15 mouse cellular contexts compared by ENCODE assay signal in genomic region chr7:139359906-139360305, GRCm38 (mm10). TPM values are rescaled to one million over a fixed set of nuclear protein-coding genes. Genes with fewer than 3 reads are reported as not detected.
DNase-seq lines count a peak whose midpoint lies in the region; ATAC-seq and TF ChIP-seq lines count a peak whose summit lies in the region.
"Had no signal": no experiment of that assay in that cellular context is flagged by ENCODE, and none has a peak within 500 bp of the region (broad histone marks: within the 10 kb centered on the region; RNA-seq: fewer than 3 reads in every experiment).

No protein-coding gene starts in this region.

- ATAC-seq in heart, postnatal 0 days (ENCODE audit: insufficient read depth, low read depth), result no peak
- ATAC-seq in stomach, postnatal 0 days (ENCODE audit: low FRiP score, low TSS enrichment), result peak; percentile 71; the same call in 1 of the 2 replicates
- ATAC-seq: forebrain, embryonic 15.5 days had no signal

- no peak for TF ChIP-seq CTCF in lung, adult 2 months (IDR thresholded peaks at IDR 0.05; ENCODE audit: insufficient read depth, low read length)
- TF ChIP-seq CTCF in heart, postnatal 0 days (IDR thresholded peaks at IDR 0.05; ENCODE audit: low read depth), result no peak
- TF ChIP-seq CTCF in stomach, postnatal 0 days (IDR thresholded peaks at IDR 0.05; ENCODE audit: low read depth), result no peak

- no peak overlapping the region for H3K4me2 ChIP-seq in heart, postnatal 0 days (ENCODE audit: low read depth, low read length)
- no peak overlapping the region for H3K4me2 ChIP-seq in stomach, postnatal 0 days (replicated peaks; ENCODE audit: low read depth)
- H3K4me2 ChIP-seq: forebrain, embryonic 15.5 days; hindbrain, embryonic 12.5 days; limb, embryonic 15.5 days; neural tube, embryonic 15.5 days had no signal

- no peaks in the 10 kb centered on the region for H3K27me3 ChIP-seq in heart, postnatal 0 days (ENCODE audit: control insufficient read depth, insufficient read depth, low read length)
- H3K27me3 ChIP-seq in stomach, postnatal 0 days (ENCODE audit: control insufficient read depth, insufficient read depth, low read length), result no peaks in the 10 kb centered on the region
- H3K27me3 ChIP-seq: forebrain, embryonic 15.5 days; limb, embryonic 15.5 days; neural tube, embryonic 15.5 days had no signal

- DNase-seq in heart, adult 18-20 months, result peak; percentile 25 to 53
- DNase-seq in heart, postnatal 25 days (ENCODE audit: low spot score), result no peak
- peak; percentile 49 to 60 for DNase-seq in lung, adult 18-20 months
- DNase-seq in lung, adult 2 months, result no peak
- no peak for DNase-seq in heart, postnatal 0 days (ENCODE audit: low spot score)
- no peak for DNase-seq in stomach, postnatal 0 days (ENCODE audit: low spot score)
- no peak for DNase-seq in gastrocnemius, adult 18-20 months (ENCODE audit: low spot score)
- DNase-seq: cerebellum, adult 11-12 months; gastrocnemius, postnatal 10 days; right cerebral cortex, adult 18-20 months; thymus, adult 18-20 months had no signal

- intact Hi-C loops in heart, postnatal 25 days (cut with DNase I), result loop anchor here (10.0 kb wide), 1 partner anchor 455 kb away; the partner anchor contains the start of gene Bnip3

- H3K4me1 ChIP-seq in lung, adult 2 months (ENCODE audit: control insufficient read depth, insufficient read depth, low read length), result peaks cover 10% of the 10 kb centered on the region
- H3K4me1 ChIP-seq in heart, postnatal 0 days (ENCODE audit: control insufficient read depth, insufficient read depth), result peaks cover 33% of the 10 kb centered on the region
- peaks cover 16% of the 10 kb centered on the region for H3K4me1 ChIP-seq in stomach, postnatal 0 days (replicated peaks; ENCODE audit: control insufficient read depth, insufficient read depth)

- H3K9ac ChIP-seq in heart, postnatal 0 days (replicated peaks; ENCODE audit: low read depth, low read length), result no peak overlapping the region
- no peak overlapping the region for H3K9ac ChIP-seq in stomach, postnatal 0 days (ENCODE audit: low read length)
- H3K9ac ChIP-seq: forebrain, embryonic 15.5 days; hindbrain, embryonic 12.5 days; limb, embryonic 15.5 days; neural tube, embryonic 15.5 days had no signal

- no peaks in the 10 kb centered on the region for H3K9me3 ChIP-seq in heart, postnatal 0 days (replicated peaks; ENCODE audit: control insufficient read depth, low read length)
- no peaks in the 10 kb centered on the region for H3K9me3 ChIP-seq in stomach, postnatal 0 days (ENCODE audit: control insufficient read depth, low read length)
- H3K9me3 ChIP-seq: forebrain, embryonic 15.5 days; hindbrain, embryonic 12.5 days; limb, embryonic 15.5 days; neural tube, embryonic 15.5 days had no signal

- no peak for TF ChIP-seq POLR2A in lung, adult 2 months (IDR thresholded peaks at IDR 0.05; ENCODE audit: borderline replicate concordance, extremely low read depth, low read depth, low read length)

- no peak for TF ChIP-seq EP300 in heart, postnatal 0 days (IDR thresholded peaks at IDR 0.05; ENCODE audit: low read depth)
- no peak for TF ChIP-seq EP300 in stomach, postnatal 0 days (optimal IDR thresholded peaks at IDR 0.05)

- H3K36me3 ChIP-seq in heart, postnatal 0 days (replicated peaks; ENCODE audit: control insufficient read depth, insufficient read depth, low read length), result no peaks in the 10 kb centered on the region
- no peaks in the 10 kb centered on the region for H3K36me3 ChIP-seq in stomach, postnatal 0 days (ENCODE audit: control insufficient read depth, insufficient read depth, low read length)
- H3K36me3 ChIP-seq: forebrain, embryonic 15.5 days; hindbrain, embryonic 12.5 days; limb, embryonic 15.5 days; neural tube, embryonic 15.5 days had no signal

- H3K4me3 ChIP-seq in lung, adult 2 months (replicated peaks; ENCODE audit: extremely low read depth, low read depth, low read length), result no peak overlapping the region
- H3K4me3 ChIP-seq in heart, postnatal 0 days (ENCODE audit: low read depth, low read length), result no peak overlapping the region
- no peak overlapping the region for H3K4me3 ChIP-seq in stomach, postnatal 0 days (ENCODE audit: low read depth, low read length)
- H3K4me3 ChIP-seq: forebrain, embryonic 15.5 days; hindbrain, embryonic 12.5 days; limb, embryonic 15.5 days; neural tube, embryonic 15.5 days had no signal

- 46% methylated on average over 4 of the region's 4 CpGs for WGBS in lung, adult 2 months
- WGBS in heart, postnatal 0 days, result 56% methylated on average over 4 of the region's 4 CpGs
- WGBS in stomach, postnatal 0 days, result 39% methylated on average over 4 of the region's 4 CpGs

- H3K27ac ChIP-seq in heart, postnatal 0 days (ENCODE audit: low read depth), result peak overlapping the region; percentile 46
- H3K27ac ChIP-seq in stomach, postnatal 0 days (replicated peaks), result no peak overlapping the region; the same call in 1 of the 2 replicates
- H3K27ac ChIP-seq: forebrain, embryonic 15.5 days; hindbrain, embryonic 12.5 days; limb, embryonic 15.5 days; neural tube, embryonic 15.5 days had no signal

RNA-seq across cellular contexts. Expression of gene Inpp5a, which starts 29.0 kb away (rescaled TPM):
- 100 to 1,000 TPM; 293 to 297 TPM for total RNA-seq in heart, adult 18-20 months (2021)
- 100 to 1,000 TPM; 292 to 306 TPM for total RNA-seq in heart, postnatal 25 days (2021)
- 52.1 and 61.0 TPM in 2 replicates for polyA plus RNA-seq in lung, adult 2 months (2012; rRNA removed)
- total RNA-seq in heart, postnatal 0 days (2014; rRNA removed; ENCODE audit: low replicate concordance), result 43.4 and 44.1 TPM in 2 replicates
- polyA plus RNA-seq in heart, postnatal 0 days (2015; fragmentation: Nextera tagmentation; extraction: Ambion mirVana), result 57.9 and 65.2 TPM in 2 replicates
- polyA plus RNA-seq in stomach, postnatal 0 days (2015; fragmentation: Nextera tagmentation; extraction: Ambion mirVana), result 25.4 and 27.6 TPM in 2 replicates
- 10 to 100 TPM; 77.1 to 92.8 TPM for total RNA-seq in gastrocnemius, adult 18-20 months (2021)

Comparison
In these comparisons a context has a peak if more than half of its experiments do, and no peak if none do; other contexts are left out.
1. DNase-seq: peak in heart, adult 18-20 months (2 of 2) and lung, adult 18-20 months (2 of 2); none in heart, postnatal 25 days (single experiment), lung, adult 2 months (single experiment), heart, postnatal 0 days (single experiment), stomach, postnatal 0 days (single experiment) and gastrocnemius, adult 18-20 months (single experiment).